Mouse (Mus musculus): ENCODE data around the gene Srsf12. TPM values are rescaled to one million over a fixed set of nuclear protein-coding genes. Genes with fewer than 3 reads are reported as not detected.
A peak's percentile ranks its signal among the peaks of the same experiment; 100 is the strongest.

Gene Srsf12
- total RNA-seq, 2 experiments from 2014 or later: 26.9 to 28.7 TPM

DNA sequence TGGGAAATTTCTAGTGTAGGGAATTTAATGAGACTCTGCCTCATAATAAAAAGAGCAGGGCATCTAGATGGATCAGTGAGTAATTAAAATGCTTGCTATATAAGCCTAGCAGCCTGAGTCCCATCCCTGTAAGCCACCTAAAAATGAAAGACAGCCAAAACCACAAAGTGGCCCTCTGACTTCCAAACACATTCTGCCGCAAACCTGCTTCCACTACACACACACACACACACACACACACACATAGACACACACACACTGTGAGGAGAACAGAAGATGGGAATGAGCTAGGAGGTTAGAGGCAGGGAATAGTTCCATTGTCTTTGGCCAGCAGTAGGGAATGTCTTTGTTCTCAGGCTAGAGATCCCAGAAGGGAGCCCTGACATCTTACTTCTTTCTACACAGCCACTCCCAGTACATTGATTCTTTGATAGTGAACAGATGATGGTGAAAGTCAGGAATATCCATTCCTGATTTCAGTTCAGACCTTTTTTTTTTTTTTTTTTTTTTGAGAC is 41.0 kb downstream of the Srsf12 start:
- DNase-seq: no peak

DNA sequence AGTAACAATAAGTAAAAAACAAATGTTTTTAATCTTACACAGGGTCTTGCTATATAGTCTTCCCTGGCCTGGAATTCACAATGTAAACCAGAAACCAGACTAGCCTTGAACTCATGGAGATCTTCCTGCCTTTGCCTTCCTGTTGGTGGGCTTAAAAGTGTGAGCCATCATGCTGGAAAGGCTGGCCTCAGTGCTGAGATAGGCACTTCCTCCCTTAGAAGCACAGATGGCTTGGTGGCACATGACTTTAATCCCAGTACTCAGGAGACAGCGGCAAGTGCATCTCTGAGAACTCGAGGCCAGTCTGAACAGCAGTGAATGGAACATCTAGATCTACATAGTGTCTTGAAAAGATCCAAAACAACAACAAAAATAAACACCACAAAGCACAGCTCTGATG is 42.1 kb downstream of the Srsf12 start:
- DNase-seq: no peak

DNA sequence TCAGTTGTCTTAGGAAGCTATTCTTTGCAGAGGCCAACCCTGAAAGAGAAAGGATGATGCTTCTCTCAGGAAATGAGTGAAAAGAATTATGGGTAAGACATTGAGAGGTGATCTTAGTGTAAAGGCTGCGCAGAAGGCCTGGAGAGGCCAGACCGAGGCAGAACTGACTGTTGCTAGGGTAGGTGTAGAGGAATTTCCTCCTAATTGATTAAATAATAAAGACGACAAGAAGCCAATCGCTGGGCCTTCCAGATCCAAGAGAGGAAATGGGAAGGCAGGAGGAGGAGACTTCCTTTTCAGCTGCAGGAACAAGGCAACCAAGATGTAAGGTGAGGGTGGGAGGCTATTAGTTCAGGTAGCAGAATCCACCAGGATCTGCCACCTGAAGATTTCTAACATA is 45.9 kb downstream of the Srsf12 start:
- no peak for DNase-seq

GRCm38 (mm10) chr4:33257263-33257964 is 48.6 kb downstream of the Srsf12 start:
- no peak for DNase-seq

- no peak for DNase-seq
These were observed 51.5 kb downstream of the Srsf12 start for GRCm38 (mm10) chr4:33260311-33260710.

DNA sequence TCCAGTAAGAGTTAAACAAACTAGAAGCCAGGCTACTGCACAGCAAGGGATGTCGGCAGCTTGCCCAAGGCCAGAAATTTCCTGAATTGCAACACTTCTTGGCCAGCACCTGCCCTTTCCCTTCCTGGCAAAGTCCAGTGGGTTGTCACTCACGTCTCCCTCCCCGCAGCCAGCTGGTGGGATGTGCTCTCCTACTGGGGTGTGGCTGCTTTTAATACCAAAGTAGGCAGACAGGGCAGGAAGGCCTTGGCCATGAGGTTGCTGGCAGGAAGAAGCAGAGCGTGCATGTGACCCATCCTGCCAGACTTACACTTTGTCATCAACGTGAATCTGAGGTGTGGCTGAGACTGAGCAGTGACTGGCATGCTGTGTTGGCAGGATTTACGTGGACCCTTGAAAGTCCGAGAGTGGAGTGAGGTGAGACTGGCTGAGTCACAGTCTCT is 52.5 kb downstream of the Srsf12 start:
- DNase-seq: peak; percentile 16 to 27

DNA sequence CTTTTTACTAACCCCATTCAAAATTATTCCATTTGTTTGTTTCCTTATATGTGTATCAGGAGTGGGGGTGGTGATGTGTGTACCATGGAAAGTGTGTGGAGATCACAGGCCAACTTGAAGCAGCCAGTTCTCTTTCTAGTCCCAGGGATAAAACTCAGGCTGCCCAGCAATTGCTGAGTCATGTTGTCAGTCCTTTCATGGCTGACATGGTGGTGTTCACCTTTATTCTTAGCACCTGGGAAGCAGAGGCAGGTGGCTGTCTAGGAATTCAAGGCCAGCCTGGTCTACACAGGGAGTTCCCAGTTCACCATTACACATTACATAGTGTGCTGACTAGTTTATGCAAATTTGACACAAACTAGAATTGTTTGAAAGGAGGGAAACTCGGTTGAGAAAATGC is 54.1 kb downstream of the Srsf12 start:
- DNase-seq: no peak

GRCm38 (mm10) chr4:33264979-33265726 is 56.4 kb downstream of the Srsf12 start:
- no peak for DNase-seq

DNA sequence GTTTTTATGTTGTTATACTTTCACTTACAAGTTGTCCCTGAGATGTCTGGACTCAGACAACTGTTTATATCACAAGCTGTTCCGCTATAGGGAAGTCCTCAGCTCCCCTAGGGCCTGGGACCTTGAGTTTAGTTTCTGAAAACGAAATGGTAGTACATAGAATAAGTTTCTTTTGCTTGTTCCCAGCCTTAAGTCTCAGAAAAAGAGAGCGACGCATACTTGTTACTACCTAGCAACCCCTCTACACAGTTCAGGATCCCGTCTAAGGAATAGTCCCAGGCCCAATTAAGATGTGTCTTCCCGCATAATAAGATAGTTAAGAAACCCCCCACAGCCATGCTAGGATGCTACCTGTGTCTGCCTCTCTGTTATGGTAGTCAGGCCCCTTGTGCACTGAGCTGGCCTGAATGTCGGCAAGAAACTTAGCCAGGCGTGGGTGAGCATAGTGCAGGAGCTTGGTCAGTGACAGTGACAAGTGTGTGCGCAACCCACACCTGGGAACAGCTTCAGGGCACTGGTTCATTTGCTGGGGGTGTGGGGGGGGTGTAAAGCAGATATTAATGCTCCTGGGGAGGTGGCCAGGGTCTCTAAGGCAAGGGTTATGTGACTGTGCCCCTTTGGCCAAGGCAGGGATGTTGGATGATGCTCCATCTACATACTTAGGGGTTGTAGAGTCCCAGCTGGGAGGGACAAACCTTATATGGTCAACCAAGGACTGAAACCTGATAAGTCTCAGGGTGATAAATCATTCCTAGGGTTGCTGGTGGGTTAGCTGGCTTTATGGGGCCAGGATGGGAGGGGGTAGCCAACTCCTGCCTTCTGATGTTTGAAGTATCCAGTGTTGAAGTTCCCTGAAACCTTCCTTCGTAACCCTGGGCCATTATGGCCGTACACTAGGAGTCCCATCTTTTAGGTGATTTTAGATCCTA is 61.9 kb downstream of the Srsf12 start:
- no peak for DNase-seq

- no peak for DNase-seq
These were observed 64.6 kb downstream of the Srsf12 start for GRCm38 (mm10) chr4:33273437-33273836.

DNA sequence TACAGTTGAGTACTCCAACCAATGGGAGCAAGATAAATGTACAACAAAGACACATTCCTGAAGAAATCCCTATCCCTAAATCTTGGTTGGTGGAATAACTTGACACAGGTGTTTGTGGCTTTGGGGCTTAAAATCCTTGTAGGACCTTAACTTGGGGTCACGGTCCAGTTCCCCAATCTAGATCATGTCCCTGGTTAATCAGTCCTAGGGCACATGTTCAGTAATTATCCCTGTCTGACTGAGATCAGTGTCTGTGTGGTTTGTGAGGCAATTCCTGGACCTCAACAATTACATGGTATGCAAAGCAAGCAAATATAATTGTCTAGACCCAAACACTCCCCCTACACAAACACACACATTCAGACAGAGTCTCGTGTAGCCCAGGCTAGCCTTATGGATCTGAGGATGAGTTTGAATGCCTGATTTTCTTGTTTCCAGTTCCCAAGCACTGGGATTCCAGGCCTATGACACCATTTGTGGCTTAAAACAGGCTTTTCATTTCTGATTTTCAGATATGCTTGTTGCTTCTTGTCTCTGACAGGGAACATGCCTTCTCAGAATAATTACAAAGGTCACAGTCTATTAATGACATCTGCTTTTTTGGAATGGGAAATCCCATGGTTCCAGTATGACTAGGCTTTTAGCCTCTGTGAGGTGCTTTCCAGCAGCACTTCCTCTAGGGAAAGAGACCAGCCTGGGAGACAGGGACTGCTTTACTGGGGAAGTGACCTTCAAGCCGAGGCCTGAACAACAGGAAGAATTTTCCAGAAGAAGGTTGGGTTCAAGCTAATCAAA is 73.3 kb downstream of the Srsf12 start:
- DNase-seq: no peak

Other genes starting within 250 kb of the Srsf12 start
- gene Rragd, start 226.0 kb upstream of the Srsf12 start, total RNA-seq (2021): 10 to 100 TPM; 59.8 to 65.4 TPM
- 100 to 1,000 TPM in 1 of 2 experiments, 10 to 100 TPM in 1; 98.5 to 104 TPM for gene Ube2j1, start 177.6 kb upstream of the Srsf12 start, total RNA-seq (2021)
- under 1 TPM; 0.85 to 0.96 TPM for gene Gabrr2, start 146.0 kb upstream of the Srsf12 start, total RNA-seq (2021)
- under 1 TPM in 1 of 2 experiments, not detected in 1; 0.20 TPM for gene Gabrr1, start 76.5 kb upstream of the Srsf12 start, total RNA-seq (2021)
- gene Pm20d2, start 19.3 kb upstream of the Srsf12 start, total RNA-seq (2021): 1 to 10 TPM; 7.9 to 9.9 TPM
- gene Pnrc1, start 81.2 kb downstream of the Srsf12 start, total RNA-seq (2021): 100 to 1,000 TPM; 137 to 151 TPM
- gene Rngtt, start 101.3 kb downstream of the Srsf12 start, total RNA-seq (2021): 10 to 100 TPM; 29.0 to 29.7 TPM